Mouse (Mus musculus) cerebellum, adult (tissue): ENCODE measurements around the gene Ubash3b.

Experiments
- ATAC-seq: cut with Nextera tagmentation; 2 replicates; pipeline ENCODE4 v1.9.2; 2017; ENCODE audit warnings: mild to moderate bottlenecking, moderate library complexity, mixed read lengths; ENCODE audit not compliant: insufficient number of reproducible peaks, low FRiP score, low TSS enrichment

Gene Ubash3b

DNA sequence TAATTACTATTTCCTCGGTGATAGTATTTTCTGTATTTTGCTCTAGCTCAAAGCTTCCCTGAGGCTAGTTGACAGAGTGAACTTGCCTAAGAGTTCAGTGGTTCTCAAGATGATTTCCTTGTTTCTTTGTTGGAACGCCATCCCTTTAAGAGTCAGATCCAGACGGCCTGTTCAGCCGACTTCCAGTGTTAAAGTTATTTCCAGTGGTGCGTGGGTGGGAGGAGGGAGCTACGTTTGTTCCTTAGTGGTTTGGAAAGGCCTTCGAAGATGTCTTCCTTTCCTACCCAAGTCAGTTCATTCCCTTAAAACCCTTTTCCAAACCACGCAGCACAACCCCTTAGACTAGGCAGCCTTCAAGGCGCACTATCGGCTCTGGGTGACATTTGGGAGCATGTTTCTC is 58.9 kb downstream of the Ubash3b start:
- ATAC-seq: no peak

DNA sequence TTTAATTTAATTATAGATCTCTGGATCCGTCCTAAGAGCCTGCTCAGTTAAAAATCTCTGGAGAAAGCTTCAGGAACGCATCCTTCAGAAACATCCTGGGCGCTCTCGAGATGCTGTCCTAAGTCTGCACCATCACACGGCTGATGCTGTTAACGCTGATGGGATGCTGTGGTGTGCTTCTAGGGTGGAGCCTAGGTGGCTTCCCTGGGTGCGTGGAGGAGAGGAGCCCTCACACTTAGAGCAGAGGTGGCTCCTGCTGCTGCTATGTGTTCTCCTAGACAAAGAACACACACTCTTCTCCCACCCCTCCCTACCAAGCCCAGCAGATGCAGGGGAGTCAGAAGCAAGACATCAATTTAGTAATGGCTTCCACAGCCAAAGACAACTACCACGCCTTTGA is 61.6 kb downstream of the Ubash3b start:
- no peak for ATAC-seq

DNA sequence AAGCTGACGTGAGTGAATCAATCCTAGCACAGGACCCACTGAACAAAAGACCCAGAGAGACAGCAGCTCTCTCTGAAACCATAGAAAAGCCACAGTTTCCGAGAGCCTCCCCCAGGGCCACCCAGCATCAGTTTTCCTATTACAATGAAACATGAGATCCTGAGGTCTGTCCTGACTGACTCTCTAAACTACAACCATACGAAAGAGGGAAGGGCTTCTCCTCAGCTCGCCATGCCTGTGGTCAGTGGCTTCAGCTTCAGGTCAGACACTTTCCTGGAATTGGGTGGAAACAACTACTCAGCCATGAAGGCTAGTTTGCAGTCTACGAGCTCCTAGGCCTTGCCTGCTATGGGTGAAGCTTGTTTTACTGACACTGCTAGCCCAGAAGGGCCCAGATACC is 62.4 kb downstream of the Ubash3b start:
- no peak for ATAC-seq

DNA sequence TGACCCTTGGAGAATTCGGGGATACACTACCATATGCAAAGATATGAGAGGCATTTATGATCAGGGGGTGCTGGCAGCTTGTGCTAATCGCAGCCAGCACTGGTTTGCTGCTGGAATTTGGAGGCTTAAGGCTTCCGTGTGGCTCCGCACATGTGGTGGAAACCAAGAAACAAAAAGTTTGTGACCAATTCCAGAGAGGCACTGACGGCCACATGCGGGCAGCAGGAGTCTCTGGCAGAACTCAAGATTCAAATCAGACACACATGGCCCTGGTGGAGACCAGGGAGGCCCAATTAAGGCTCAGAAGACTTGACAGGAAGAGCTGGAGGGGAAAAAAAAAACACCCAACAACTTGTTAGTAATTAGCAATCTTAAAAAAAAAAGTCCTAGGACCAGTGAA is 63.4 kb downstream of the Ubash3b start:
- no peak for ATAC-seq

DNA sequence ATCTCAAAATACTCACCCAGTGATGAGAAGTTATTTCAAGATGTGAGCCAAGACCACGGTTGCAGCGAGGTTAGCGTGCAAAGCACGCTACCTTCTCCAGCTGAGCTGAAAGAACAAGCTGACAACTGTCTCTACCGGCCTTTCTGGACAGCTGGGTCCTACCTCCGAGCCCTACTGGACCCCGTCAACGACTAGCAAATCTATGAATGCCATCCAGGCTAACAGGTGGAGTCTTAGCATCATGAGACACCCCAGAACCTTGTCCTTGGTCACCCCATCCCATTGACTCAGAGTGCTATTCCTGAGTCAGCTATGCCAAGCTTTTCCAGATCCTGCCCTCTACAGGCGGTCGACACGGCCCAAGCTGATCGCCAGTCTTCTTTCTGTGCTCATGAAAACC is 69.5 kb downstream of the Ubash3b start:
- ATAC-seq: no peak

DNA sequence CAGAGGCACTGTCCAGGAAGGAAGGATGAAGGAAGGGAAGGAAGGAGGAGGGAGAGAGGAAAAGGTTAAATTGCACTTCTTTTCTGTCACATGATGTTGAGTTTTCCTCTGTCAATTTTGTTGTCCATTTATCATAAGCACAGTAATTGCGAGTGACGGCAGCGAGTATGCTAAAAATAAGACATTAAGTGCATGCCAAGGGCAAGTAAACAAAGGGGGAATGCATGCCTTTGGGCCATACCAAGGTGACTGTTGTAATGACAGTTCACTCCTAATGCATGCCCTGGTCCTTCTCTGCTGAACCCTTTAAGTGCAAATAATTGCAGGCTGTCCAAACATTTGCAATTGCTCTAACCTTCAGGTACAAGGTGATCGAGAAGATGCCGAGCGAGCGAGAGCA is 70.3 kb downstream of the Ubash3b start:
- no peak for ATAC-seq

DNA sequence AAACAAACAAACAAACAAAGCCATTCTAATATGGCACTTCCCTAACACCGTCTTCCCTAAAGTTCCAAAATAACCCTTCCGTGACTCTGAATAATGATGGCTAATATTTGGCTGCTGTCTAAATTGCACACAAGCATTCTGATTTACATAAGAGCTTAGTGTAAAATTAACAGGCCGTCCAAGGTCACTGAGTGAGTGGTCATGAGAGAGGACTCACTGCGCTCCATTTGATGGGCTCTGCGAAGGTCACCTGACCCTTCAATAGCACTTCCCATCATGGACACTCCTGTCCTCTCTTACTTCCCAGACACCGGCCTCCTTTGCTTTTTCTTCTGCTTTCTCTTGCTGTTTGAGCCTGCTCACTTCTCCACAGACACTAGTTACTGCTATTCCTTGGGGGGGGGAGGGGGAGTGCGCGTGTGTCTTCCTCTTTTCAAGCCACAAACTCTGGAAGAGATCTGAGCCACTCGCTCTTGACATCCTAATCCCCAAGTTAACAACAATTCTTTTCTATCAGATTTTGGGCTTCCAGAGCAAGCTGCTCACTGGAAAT is 73.6 kb downstream of the Ubash3b start:
- ATAC-seq: no peak

DNA sequence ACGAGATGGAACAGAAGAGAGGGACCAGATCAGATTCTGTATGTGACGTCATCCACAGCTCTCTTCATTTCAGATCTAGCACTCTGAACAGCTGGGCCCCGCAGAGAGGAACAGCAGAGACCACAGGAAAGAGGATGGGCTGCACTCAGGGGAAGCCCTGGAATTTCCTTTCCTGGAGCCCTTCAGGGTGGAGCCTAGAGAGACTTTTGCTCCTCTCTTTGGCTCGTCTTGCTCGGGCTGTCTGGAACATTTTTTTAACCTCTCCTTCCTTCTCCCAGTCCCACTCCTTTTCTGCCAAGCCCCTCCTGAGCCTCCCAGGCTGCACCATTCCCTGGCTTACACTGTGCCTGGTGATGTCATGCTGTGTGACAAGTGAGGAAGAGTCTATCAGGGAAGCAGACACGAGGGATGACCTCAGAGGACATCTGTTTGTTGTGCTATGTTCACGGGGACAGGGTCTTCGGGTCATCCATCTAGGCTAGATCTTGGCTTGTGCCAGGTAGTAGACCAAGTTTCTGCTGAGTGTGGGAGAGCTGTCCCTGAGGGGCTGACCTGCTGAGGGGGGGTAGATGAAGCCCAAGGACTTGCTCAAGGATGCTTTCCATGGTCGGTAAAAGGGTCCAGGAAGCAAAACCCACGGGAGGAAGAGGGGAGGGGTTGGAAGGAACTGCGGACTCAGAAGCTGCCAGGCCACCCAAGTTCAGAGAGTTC is 77.2 kb downstream of the Ubash3b start:
- no peak for ATAC-seq

DNA sequence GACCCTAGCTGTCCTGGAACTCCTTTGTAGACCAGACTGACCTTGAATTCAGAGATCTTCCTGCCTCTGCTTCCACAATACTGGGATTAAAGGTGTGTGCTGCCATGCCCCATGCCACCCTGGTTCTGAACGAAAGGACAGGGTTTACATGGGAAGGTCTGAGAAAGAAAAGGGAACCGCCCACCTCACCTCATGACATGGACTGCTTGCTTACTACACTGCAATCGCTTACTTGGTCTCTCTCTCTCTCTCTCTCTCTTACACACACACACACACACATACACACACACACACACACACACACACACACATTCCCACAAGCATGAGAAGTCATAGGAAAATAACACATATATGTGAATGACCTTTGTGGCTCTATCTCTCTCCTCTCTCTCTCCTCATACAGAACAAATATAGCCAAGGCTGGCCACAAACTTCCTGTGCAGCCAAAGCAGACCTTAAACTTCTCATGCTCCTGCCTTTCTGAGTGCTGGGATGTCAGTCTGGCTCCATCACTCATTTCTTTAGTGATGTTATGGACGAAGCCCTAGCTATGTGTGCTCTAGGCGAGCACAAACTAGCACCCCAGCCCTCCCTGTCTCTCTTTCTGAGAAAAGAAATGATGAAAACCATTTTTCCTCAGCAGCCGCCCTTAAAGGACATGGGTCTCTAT is 78.0 kb downstream of the Ubash3b start:
- ATAC-seq: no peak

DNA sequence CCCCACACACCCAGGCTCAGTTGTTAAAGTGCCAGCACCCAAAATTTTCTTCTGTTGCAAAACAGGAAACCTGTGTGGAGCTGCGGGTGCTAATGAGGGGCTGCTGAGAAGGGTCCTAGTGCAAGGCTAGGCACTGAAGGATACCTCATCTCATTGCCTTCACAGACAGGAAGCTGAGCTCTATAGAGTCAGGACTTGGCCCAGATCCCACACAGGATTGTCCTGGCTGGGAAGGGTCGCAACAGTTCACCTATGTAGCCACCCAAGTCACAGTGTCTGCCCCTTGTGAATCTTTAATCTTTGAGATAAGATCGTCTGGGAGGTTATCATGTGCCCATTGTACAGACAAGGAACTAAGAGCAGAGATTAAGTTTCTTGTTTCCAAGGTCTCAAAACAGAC is 78.6 kb downstream of the Ubash3b start:
- no peak for ATAC-seq

DNA sequence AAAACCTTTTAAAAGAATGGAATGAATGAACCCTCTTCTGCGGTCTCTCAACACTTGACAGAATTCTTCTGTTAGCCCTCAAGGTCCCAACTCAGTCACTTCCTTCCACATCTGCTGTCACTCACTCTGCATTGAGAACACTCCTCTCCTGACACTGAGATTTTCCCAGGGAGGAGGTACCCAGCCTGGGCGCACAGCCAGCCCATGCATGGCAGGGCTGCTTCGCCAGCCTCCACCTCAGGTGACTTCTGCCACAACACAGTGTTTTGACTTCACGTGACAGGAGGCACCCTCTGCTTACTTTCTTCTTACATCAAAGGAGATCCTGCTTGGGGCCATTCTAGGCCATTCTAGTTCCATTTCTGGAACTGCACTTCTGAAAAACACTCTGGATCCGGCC is 80.6 kb downstream of the Ubash3b start:
- no peak for ATAC-seq

DNA sequence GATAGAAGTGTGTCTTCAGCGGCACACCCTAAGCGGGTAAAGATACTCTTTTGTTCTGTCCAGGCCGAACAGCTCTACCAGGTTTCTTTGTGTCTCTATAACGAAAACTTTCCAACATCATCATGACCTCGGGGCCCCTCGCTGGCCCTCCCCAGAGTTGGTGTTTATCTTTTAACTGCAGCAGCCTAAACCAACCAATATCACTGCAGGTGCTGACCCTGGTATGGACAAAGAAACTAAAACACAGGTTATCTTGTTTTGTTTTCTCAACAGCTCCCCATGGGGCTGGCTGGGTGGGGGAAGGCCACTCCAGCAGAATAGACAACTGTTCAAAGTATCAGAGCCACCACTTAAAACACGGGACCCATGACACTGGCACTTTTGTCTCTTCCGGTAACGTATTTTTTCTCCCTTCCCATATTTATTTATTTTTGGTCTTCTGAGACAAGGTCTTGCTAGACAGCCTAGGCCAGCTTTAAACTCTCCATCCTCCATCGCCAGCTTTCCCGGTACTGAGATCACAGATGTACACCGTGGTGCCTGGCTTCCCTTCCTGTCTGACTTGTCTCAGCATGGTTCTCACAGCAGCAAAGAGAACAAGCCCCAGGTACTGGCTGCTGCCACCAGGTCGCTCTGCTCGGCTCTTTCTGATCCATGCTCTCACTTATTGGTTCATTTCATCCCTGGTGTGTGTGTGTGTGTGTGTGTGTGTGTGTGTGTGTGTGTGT is 81.9 kb downstream of the Ubash3b start:
- no peak for ATAC-seq

DNA sequence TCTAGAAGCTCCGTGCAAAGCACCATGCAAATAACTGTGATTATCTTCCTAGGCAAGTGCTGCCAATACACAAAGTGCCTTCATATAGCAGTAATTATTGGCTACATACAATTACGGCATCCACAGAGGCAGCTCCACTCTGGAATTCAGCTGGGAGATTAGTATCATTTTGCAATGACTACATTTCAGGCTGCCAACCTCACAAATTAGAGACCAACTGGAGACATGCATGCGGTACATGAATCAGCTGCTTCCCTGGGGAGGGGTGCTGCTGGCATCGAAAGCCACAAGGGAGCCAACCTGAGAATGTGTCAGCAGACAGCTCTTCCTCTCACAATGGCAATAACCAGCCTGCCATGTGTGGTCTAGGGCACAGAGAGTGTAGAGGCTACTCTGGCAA is 83.3 kb downstream of the Ubash3b start:
- ATAC-seq: no peak

DNA sequence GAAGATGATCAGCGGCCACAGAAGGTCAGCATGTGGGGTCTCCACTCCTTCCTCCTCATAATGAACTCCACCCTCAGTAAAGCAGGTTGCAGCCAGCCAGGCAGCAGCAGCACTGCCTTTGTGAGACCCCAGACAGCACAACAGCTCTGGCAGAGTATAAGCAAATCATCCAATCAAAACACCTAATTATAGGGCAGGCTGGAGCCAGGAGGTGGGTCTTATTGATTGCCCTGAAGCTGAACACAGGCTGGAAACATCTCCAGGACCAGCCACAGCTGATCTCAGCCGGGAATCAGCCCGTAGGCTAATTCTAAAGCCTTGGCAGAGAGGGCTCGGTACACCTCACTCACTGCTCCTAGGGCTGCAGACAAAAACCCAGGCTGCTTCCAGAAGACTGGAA is 85.3 kb downstream of the Ubash3b start:
- ATAC-seq: no peak

DNA sequence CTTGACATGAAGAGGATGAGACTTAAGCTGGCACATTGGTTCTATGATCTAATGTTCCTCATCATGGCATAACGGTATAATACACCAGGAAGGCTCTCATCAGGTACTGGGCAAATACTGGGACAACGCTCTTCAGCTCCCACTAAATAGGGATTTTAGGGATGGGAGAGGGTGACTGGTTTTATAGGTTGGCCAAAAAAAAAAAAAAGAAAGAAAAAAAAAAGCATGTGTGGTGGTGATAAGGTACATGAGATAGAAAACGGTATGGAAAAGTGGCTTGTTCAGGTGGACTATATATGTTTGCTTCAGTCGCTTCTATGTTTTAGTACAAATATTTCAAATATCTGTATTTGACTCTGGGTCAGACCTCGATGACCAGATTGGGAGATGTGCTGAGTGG is 86.0 kb downstream of the Ubash3b start:
- no peak for ATAC-seq

DNA sequence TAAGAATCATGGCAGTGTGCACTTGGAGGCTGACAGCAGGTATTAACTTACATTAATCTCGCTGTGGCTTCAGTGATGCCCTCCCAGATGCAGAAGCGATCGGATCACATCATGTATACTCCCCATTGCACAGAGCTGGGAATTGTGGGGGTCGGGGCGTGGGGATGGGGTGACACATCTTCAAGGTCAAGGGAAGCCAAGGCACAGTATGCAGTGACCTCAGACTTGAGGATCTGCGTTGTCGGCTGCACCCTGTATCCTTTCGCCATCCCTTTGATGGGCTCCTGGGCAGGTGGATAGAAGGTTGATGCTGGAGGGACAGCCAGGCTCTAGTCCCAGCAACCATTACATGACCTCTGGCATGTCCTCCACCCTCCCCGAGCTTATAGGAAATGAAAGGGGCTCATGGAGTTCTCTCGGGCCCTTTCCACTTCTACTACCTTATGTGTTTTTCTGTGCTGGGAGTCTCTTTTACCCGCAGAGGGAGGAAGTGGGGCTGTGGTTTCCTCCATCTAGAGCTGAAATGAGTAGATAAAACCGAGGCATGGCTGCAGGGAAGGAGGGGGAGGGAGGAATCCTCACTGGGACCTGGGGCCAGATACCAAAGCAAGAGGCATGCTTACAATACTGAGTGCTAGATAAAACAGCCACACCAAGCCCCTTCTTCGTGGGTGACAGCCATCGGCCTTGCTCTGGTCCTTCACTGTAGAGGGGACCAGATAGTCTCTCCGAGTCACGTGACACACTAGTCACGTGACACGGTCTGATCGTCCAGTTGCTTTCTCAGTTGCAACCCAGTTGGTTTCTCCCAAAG is 88.1 kb downstream of the Ubash3b start:
- ATAC-seq: no peak

DNA sequence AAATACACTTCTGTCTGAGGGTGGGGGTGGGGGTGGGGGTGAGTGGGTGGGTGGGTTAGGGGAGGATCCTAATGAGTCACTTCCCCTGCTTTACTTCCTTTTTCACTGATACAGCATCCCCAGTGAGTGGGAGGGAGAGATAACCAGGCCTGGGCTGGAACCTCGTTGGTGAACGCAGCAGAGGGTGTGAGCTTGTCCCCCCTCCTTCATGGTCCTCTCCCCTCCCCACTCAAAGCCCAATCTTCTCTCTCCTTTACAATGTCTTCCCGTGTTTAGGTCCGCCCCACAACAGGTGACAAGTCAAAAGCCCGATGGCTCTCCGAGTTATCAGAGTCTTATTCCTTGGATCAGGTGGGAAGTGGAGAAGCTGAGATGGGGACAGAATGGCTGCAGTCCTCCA is 88.7 kb downstream of the Ubash3b start:
- no peak for ATAC-seq

DNA sequence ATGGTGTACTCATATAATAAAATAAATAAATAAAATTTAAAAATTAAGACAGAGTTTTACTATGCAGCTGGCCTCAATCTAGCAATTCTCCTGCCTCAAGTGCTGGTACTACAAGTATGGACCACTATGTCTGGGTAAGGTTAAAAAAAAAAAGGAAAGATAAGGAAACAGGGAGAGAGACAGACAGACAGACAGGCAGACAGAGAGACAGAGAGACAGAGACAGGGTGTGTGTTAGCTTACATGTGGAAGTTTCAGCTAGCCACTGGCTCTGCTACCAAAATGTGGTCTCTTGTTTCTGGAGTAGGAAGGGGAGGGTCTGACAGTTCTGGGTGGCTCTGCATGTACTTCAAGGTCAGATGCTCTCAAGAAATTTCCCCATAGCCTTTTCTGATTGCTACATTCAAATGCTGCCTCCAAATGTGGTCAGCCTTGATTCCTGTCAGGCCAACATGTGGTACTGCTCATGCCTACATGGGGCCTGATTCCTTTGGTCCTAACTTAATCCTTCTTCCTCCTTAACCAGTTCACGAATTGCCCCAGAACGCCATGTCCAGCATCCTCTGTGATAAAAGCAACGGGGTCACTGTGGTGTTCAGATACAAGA is 89.5 kb downstream of the Ubash3b start:
- no peak for ATAC-seq

DNA sequence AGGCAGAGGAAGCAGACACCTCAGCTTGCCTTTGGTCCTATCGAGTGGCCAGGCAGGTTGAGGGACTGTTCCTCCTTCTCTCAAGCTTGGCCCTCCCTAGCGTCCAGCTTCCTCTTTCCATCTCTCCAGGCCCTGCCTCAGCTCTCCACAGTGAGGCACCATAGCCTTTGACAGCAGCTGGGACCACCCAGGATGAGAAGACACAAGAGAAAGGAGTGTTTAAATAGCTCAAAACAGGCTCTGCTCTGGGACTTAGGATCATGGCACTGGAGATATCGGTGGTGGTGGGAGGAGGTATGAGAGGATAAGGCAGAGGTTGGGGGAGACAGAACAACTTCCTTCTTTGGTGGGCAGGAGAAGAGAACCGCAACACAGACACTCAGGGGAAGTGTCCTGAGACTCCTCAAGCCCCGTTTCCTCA is 90.7 kb downstream of the Ubash3b start:
- ATAC-seq: no peak

DNA sequence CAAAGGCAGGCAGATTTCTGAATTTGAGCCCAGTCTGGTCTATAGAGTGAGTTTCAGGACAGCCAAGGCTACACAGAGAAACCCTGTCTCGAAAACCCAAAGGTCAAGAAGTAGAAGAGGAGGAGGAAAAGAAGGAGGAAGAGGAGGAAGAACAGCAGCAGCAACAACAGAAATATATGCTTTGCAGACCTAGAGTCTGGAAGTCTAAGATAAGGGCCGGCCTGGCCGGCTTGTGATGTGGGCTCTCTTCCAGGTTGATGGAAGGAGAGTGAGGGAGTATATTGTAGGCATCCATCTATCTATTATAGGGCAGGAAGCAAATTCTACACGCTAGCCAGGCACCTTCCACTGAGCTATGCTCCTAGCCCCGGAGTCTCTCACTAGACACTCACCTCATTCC is 92.0 kb downstream of the Ubash3b start:
- no peak for ATAC-seq
